Mouse (Mus musculus): ENCODE results near the gene Mapt. TPM values are rescaled to one million over a fixed set of nuclear protein-coding genes. Genes with fewer than 3 reads are reported as not detected.

Mapt gene
- polyA plus RNA-seq, 2 experiments: 0.17 to 0.43 TPM

- TF ChIP-seq EP300 (IDR thresholded peaks at IDR 0.05; ENCODE audit: low read depth) (no peak), CTCF (IDR thresholded peaks at IDR 0.05; ENCODE audit: low read depth) (no peak)
- no peak for ATAC-seq (ENCODE audit: insufficient read depth)
- H3K9ac ChIP-seq (replicated peaks): no peak overlapping the region
Observed at GRCm38 (mm10) chr11:104270452-104270851, 39.3 kb downstream of the Mapt start.

GRCm38 (mm10) chr11:104270876-104271275 is 39.7 kb downstream of the Mapt start:
- Histone ChIP-seq H3K27ac (no peak overlapping the region), H3K36me3 (replicated peaks; ENCODE audit: control insufficient read depth, insufficient read depth, low read depth) (no peaks in the 10 kb centered on the region), H3K9ac (replicated peaks) (no peak overlapping the region), H3K4me3 (ENCODE audit: insufficient read depth in 1 of 2, low read depth in 2 of 2, low read length in 2 of 2) (no peak overlapping the region), H3K27me3 (ENCODE audit: control insufficient read depth, insufficient read depth, low read length) (no peaks in the 10 kb centered on the region), H3K4me2 (ENCODE audit: low read depth) (no peak overlapping the region), H3K4me1 (replicated peaks; ENCODE audit: control insufficient read depth in 2 of 2, insufficient read depth in 2 of 2, low read length in 1 of 2) (no peaks in the 10 kb centered on the region), H3K9me3 (ENCODE audit: control insufficient read depth, low read length) (no peaks in the 10 kb centered on the region)
- ATAC-seq (ENCODE audit: insufficient read depth) (no peak), DNase-seq (ENCODE audit: low read depth in 3 of 3, low spot score in 3 of 3) (no peak)
- TF ChIP-seq EP300 (IDR thresholded peaks at IDR 0.05; ENCODE audit: low read depth): no peak
- no peak for TF ChIP-seq CTCF (IDR thresholded peaks at IDR 0.05; ENCODE audit: low read depth)
- 49% methylated on average over 4 of the region's 4 CpGs for WGBS (ENCODE audit: insufficient replicate concordance)

More at GRCm38 (mm10) chr11:104270452-104270851, 39.3 kb downstream of the Mapt start:
- H3K9me3 ChIP-seq (ENCODE audit: control insufficient read depth, low read length): no peaks in the 10 kb centered on the region
- H3K4me3 ChIP-seq (ENCODE audit: insufficient read depth in 1 of 2, low read depth in 2 of 2, low read length in 2 of 2): no peak overlapping the region
- no peak overlapping the region for H3K27ac ChIP-seq
- no peaks in the 10 kb centered on the region for H3K27me3 ChIP-seq (ENCODE audit: control insufficient read depth, insufficient read depth, low read length)
- no peaks in the 10 kb centered on the region for H3K4me1 ChIP-seq (replicated peaks; ENCODE audit: control insufficient read depth in 2 of 2, insufficient read depth in 2 of 2, low read length in 1 of 2)
- H3K36me3 ChIP-seq (replicated peaks; ENCODE audit: control insufficient read depth, insufficient read depth, low read depth): no peaks in the 10 kb centered on the region
- 57% methylated on average over 3 of the region's 3 CpGs for WGBS (ENCODE audit: insufficient replicate concordance)
- DNase-seq (ENCODE audit: low read depth in 3 of 3, low spot score in 3 of 3): no peak
- no peak overlapping the region for H3K4me2 ChIP-seq (ENCODE audit: low read depth)

GRCm38 (mm10) chr11:104271876-104272275 is 40.7 kb downstream of the Mapt start:
- TF ChIP-seq EP300 (IDR thresholded peaks at IDR 0.05; ENCODE audit: low read depth) (no peak), CTCF (IDR thresholded peaks at IDR 0.05; ENCODE audit: low read depth) (no peak)
- H3K36me3 ChIP-seq (replicated peaks; ENCODE audit: control insufficient read depth, insufficient read depth, low read depth): no peaks in the 10 kb centered on the region
- H3K27ac ChIP-seq: no peak overlapping the region
- H3K27me3 ChIP-seq (ENCODE audit: control insufficient read depth, insufficient read depth, low read length): no peaks in the 10 kb centered on the region
- no peaks in the 10 kb centered on the region for H3K9me3 ChIP-seq (ENCODE audit: control insufficient read depth, low read length)
- H3K4me2 ChIP-seq (ENCODE audit: low read depth): no peak overlapping the region
- no peak for DNase-seq (ENCODE audit: low read depth in 3 of 3, low spot score in 3 of 3)
- no peak overlapping the region for H3K4me3 ChIP-seq (ENCODE audit: insufficient read depth in 1 of 2, low read depth in 2 of 2, low read length in 2 of 2)
- WGBS (ENCODE audit: insufficient replicate concordance): 74% methylated on average over 6 of the region's 6 CpGs
- H3K9ac ChIP-seq (replicated peaks): no peak overlapping the region
- no peaks in the 10 kb centered on the region for H3K4me1 ChIP-seq (replicated peaks; ENCODE audit: control insufficient read depth in 2 of 2, insufficient read depth in 2 of 2, low read length in 1 of 2)
- no peak for ATAC-seq (ENCODE audit: insufficient read depth)

- no peaks in the 10 kb centered on the region for H3K4me1 ChIP-seq (replicated peaks; ENCODE audit: control insufficient read depth in 2 of 2, insufficient read depth in 2 of 2, low read length in 1 of 2)
- no peaks in the 10 kb centered on the region for H3K27me3 ChIP-seq (ENCODE audit: control insufficient read depth, insufficient read depth, low read length)
- no peak overlapping the region for H3K9ac ChIP-seq (replicated peaks)
- H3K36me3 ChIP-seq (replicated peaks; ENCODE audit: control insufficient read depth, insufficient read depth, low read depth): no peaks in the 10 kb centered on the region
- DNase-seq (ENCODE audit: low read depth in 3 of 3, low spot score in 3 of 3): no peak
- TF ChIP-seq EP300 (IDR thresholded peaks at IDR 0.05; ENCODE audit: low read depth): no peak
- no peak for TF ChIP-seq CTCF (IDR thresholded peaks at IDR 0.05; ENCODE audit: low read depth)
- no peak overlapping the region for H3K27ac ChIP-seq
- H3K4me3 ChIP-seq (ENCODE audit: insufficient read depth in 1 of 2, low read depth in 2 of 2, low read length in 2 of 2): no peak overlapping the region
- H3K4me2 ChIP-seq (ENCODE audit: low read depth): no peak overlapping the region
- no peaks in the 10 kb centered on the region for H3K9me3 ChIP-seq (ENCODE audit: control insufficient read depth, low read length)
- ATAC-seq (ENCODE audit: insufficient read depth): no peak
- 69% methylated on average over 8 of the region's 8 CpGs for WGBS (ENCODE audit: insufficient replicate concordance)
Observed at GRCm38 (mm10) chr11:104272352-104272751, 41.2 kb downstream of the Mapt start.

GRCm38 (mm10) chr11:104275765-104276164 is 44.6 kb downstream of the Mapt start:
- no peaks in the 10 kb centered on the region for H3K27me3 ChIP-seq (ENCODE audit: control insufficient read depth, insufficient read depth, low read length)
- no peak for ATAC-seq (ENCODE audit: insufficient read depth)
- WGBS (ENCODE audit: insufficient replicate concordance): 59% methylated on average over 7 of the region's 7 CpGs

More at GRCm38 (mm10) chr11:104275765-104276164, 44.6 kb downstream of the Mapt start:
- Histone ChIP-seq H3K9ac (replicated peaks) (no peak overlapping the region), H3K4me1 (replicated peaks; ENCODE audit: control insufficient read depth in 2 of 2, insufficient read depth in 2 of 2, low read length in 1 of 2) (0 out of 4 replicates have a peak, but pooled peaks cover 0 to 2% of the 10 kb centered on the region in 2 experiments), H3K36me3 (replicated peaks; ENCODE audit: control insufficient read depth, insufficient read depth, low read depth) (no peaks in the 10 kb centered on the region), H3K27ac (no peak overlapping the region), H3K4me2 (ENCODE audit: low read depth) (no peak overlapping the region), H3K4me3 (ENCODE audit: insufficient read depth in 1 of 2, low read depth in 2 of 2, low read length in 2 of 2) (no peak overlapping the region), H3K9me3 (ENCODE audit: control insufficient read depth, low read length) (no peaks in the 10 kb centered on the region)
- no peak for TF ChIP-seq EP300 (IDR thresholded peaks at IDR 0.05; ENCODE audit: low read depth)
- no peak for TF ChIP-seq CTCF (IDR thresholded peaks at IDR 0.05; ENCODE audit: low read depth)
- no peak for DNase-seq (ENCODE audit: low read depth in 3 of 3, low spot score in 3 of 3)

Data from liver, embryonic 14.5 days (tissue).